Mouse (Mus musculus) stomach, embryonic 16.5 days (tissue): Measurements from ENCODE around the gene Zfp524. TPM values are rescaled to one million over a fixed set of nuclear protein-coding genes. Genes with fewer than 3 reads are reported as not detected.
A peak's percentile ranks its signal among the peaks of the same experiment; 100 is the strongest.

ENCODE experiments used
- ATAC-seq: fragments of 200-750 bp; cut with Nextera tagmentation; 2 replicates; pipeline ENCODE4 v1.8.0; 2017; ENCODE audit warnings: moderate number of reproducible peaks, moderate TSS enrichment; ENCODE audit not compliant: insufficient read depth, low FRiP score
- H3K27ac ChIP-seq: fragments of 300-500 bp; sonication (generic); 2 replicates; pipeline ENCODE4 v1.5.1; 2014; ENCODE audit warnings: low read length
- H3K27me3 ChIP-seq: fragments of 300-500 bp; sonication (generic); 2 replicates; pipeline ENCODE4 v1.6.1; 2014; ENCODE audit warnings: low read length, control low read depth, mixed read lengths; ENCODE audit not compliant: control insufficient read depth, insufficient read depth
- H3K36me3 ChIP-seq: fragments of 300-500 bp; sonication (generic); 2 replicates; pipeline ENCODE4 v1.6.1; 2014; ENCODE audit warnings: low read length; ENCODE audit not compliant: control insufficient read depth, insufficient read depth
- H3K4me1 ChIP-seq: fragments of 300-500 bp; sonication (generic); 2 replicates; pipeline ENCODE4 v1.6.1; 2014; ENCODE audit warnings: low read length, control low read depth, mixed read lengths; ENCODE audit not compliant: control insufficient read depth, insufficient read depth
- H3K4me2 ChIP-seq: fragments of 300-500 bp; sonication (generic); 2 replicates; pipeline ENCODE4 v1.6.1; 2014; ENCODE audit warnings: low read depth, low read length, mixed read lengths
- H3K4me3 ChIP-seq: fragments of 300-500 bp; sonication (generic); replicated peaks from 2 replicates; pipeline ENCODE4 v1.5.1; 2014; ENCODE audit warnings: mild to moderate bottlenecking, low read length
- H3K9ac ChIP-seq: fragments of 300-500 bp; sonication (generic); 2 replicates; pipeline ENCODE4 v1.6.1; 2014; ENCODE audit warnings: low read length
- H3K9me3 ChIP-seq: fragments of 300-500 bp; sonication (generic); replicated peaks from 2 replicates; pipeline ENCODE4 v1.6.1; 2016; ENCODE audit warnings: low read length, control low read depth; ENCODE audit not compliant: control insufficient read depth
- WGBS: fragments of 180-500 bp; shearing (Covaris S2); extraction: QIAGEN DNeasy Blood & Tissue Kit; methylation state at CpG from one replicate; pipeline ENCODE4 v1.1.7; 2014; 5-methylcytosine and 5-hydroxymethylcytosine counted together
- polyA plus RNA-seq: library from polyadenylated mRNA; unstranded; fragments of >200 nt; fragmentation: Nextera tagmentation; extraction: Ambion mirVana; gene quantifications from 2 replicates; pipeline ENCODE4 v1.2.1, GENCODE M21; 2015

The Zfp524 gene
- polyA plus RNA-seq, 1 experiment from 2014 or later = 17.2 TPM

- Histone ChIP-seq H3K4me1 (peaks cover 20% of the 10 kb centered on the region), H3K4me3 (peak overlapping the region; percentile 84), H3K9me3 (no peaks in the 10 kb centered on the region), H3K4me2 (peak overlapping the region; percentile 85), H3K36me3 (peaks cover 6% of the 10 kb centered on the region; the same call in 1 of the 2 replicates), H3K27me3 (no peaks in the 10 kb centered on the region), H3K9ac (peak overlapping the region; percentile 97), H3K27ac (peak overlapping the region; percentile 91)
- 0% methylated on average over 15 of the region's 15 CpGs for WGBS
- no peak for ATAC-seq
Observed at GRCm38 (mm10) chr7:5020685-5021084, 6.5 kb downstream of the Zfp524 start.

DNA sequence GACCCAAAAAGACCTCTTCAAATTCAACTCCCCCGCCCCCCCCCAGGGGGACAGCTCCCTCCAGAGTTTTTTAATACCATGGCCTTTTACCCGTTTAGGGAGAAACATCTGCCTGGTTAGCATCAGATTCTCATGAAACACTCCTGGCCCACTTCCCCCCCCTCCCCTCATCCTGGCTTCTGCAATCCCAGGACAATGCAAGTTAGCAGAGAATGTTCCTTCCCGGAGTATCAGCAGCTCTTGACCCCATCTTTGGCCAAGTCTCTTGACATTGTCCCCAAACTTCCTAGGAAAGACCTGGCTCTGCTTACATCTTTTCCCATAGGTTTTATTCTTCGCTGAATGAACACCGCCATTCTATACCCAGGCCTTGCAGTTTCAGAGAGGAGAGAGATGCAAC is 7.0 kb downstream of the Zfp524 start:
- peak overlapping the region; percentile 84 for H3K4me3 ChIP-seq
- peaks cover 15% of the 10 kb centered on the region for H3K4me1 ChIP-seq
- ATAC-seq = no peak
- no peaks in the 10 kb centered on the region for H3K9me3 ChIP-seq
- peak overlapping the region; percentile 97 for H3K9ac ChIP-seq
- no peaks in the 10 kb centered on the region for H3K27me3 ChIP-seq
- peaks cover 6% of the 10 kb centered on the region; the same call in 1 of the 2 replicates for H3K36me3 ChIP-seq
- WGBS = 43% methylated on average over 5 of the region's 5 CpGs
- peak overlapping the region; percentile 85 for H3K4me2 ChIP-seq
- peak overlapping the region; percentile 91 for H3K27ac ChIP-seq

DNA sequence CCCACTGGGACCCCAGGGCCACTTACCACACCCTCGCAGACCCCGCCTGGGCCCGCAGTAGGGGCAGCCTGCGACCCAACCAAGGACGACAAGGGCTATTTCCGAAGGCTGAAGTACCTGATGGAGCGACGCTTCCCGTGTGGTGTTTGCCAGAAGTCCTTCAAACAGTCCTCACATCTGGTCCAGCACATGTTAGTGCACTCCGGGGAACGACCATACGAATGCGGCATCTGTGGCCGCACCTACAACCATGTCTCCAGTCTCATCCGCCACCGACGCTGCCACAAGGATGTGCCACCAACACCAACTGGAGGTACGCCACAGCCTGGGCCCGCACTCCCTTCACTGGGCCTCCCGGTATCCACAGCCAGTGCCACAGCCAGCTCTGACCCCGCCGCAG is 15.3 kb downstream of the Zfp524 start:
- Histone ChIP-seq H3K27me3 (no peaks in the 10 kb centered on the region), H3K4me1 (no peaks in the 10 kb centered on the region), H3K9me3 (peaks cover 38% of the 10 kb centered on the region), H3K4me3 (no peak overlapping the region), H3K36me3 (peaks cover 69% of the 10 kb centered on the region), H3K4me2 (no peak overlapping the region), H3K27ac (no peak overlapping the region), H3K9ac (no peak overlapping the region)
- 95% methylated on average over 22 of the region's 22 CpGs for WGBS
- no peak for ATAC-seq

DNA sequence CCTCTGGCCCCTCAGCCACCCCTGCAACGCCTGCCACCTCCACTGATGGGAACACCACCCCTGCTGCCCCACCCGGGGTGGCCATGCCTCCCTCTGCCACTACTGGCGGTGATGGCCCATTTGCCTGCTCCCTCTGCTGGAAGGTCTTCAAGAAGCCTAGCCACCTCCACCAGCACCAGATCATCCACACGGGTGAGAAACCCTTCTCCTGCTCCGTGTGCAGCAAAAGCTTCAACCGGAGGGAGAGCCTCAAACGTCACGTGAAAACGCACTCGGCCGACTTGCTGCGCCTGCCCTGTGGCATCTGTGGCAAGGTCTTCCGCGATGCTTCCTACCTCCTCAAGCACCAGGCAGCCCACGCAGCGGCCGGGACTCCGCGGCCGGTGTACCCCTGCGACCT is 15.7 kb downstream of the Zfp524 start:
- Histone ChIP-seq H3K9ac (no peak overlapping the region), H3K27me3 (no peaks in the 10 kb centered on the region), H3K4me2 (no peak overlapping the region), H3K36me3 (peaks cover 73% of the 10 kb centered on the region), H3K4me3 (no peak overlapping the region), H3K9me3 (peaks cover 38% of the 10 kb centered on the region), H3K4me1 (no peaks in the 10 kb centered on the region), H3K27ac (no peak overlapping the region)
- no peak for ATAC-seq
- WGBS = 93% methylated on average over 21 of the region's 21 CpGs

DNA sequence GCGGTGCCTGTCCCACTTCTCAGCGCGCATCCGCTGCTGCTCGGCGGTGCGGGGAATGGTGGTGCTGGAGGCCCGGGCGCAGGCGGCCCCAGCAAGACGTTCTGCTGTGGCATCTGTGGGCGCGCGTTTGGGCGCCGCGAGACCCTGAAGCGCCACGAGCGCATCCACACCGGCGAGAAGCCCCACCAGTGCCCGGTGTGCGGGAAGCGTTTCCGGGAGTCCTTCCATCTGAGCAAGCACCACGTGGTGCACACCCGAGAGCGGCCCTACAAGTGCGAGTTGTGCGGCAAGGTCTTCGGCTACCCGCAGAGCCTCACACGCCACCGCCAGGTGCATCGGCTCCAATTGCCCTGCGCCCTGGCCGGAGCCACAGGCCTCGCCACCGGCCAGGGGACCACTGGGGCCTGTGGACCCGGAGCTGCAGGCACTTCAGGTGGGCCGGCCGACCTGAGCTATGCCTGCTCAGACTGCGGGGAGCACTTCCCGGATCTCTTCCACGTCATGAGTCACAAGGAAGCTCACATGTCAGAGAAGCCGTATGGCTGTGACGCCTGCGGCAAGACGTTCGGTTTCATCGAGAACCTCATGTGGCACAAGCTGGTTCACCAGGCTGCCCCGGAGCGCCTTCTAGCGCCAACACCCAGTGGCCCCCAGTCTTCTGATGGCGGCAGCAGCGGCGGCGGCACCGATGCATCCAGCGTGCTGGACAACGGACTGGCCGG is 16.5 kb downstream of the Zfp524 start:
- Histone ChIP-seq H3K4me3 (no peak overlapping the region), H3K4me1 (no peaks in the 10 kb centered on the region), H3K36me3 (peaks cover 80% of the 10 kb centered on the region), H3K4me2 (no peak overlapping the region), H3K9me3 (peaks cover 38% of the 10 kb centered on the region), H3K9ac (no peak overlapping the region), H3K27ac (no peak overlapping the region), H3K27me3 (no peaks in the 10 kb centered on the region)
- WGBS = 86% methylated on average over 63 of the region's 63 CpGs
- ATAC-seq = no peak

DNA sequence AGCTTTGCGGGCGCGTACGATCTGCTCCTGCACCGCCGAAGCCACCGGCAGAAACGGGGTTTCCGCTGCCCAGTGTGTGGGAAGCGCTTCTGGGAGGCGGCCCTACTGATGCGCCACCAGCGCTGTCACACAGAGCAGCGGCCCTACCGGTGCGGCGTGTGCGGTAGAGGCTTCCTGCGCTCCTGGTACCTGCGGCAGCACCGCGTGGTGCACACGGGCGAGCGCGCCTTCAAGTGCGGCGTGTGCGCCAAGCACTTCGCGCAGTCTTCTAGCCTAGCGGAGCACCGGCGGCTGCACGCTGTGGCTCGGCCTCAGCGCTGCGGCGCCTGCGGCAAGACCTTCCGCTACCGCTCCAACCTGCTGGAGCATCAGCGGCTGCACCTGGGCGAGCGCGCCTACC is 17.3 kb downstream of the Zfp524 start:
- Histone ChIP-seq H3K36me3 (peaks cover 87% of the 10 kb centered on the region), H3K4me2 (no peak overlapping the region), H3K4me1 (no peaks in the 10 kb centered on the region), H3K9me3 (peaks cover 38% of the 10 kb centered on the region), H3K27ac (no peak overlapping the region), H3K4me3 (no peak overlapping the region), H3K9ac (no peak overlapping the region), H3K27me3 (no peaks in the 10 kb centered on the region)
- no peak for ATAC-seq
- WGBS = 85% methylated on average over 46 of the region's 46 CpGs

- 84% methylated on average over 3 of the region's 3 CpGs for WGBS
- no peaks in the 10 kb centered on the region for H3K4me1 ChIP-seq
Observed at GRCm38 (mm10) chr7:5033818-5034217, 19.6 kb downstream of the Zfp524 start, which contains the start of gene 4632433K11Rik. Gene 4632433K11Rik, plus strand, starts transcription at chr7:5034118.

GRCm38 (mm10) chr7:5035628-5036027 is 21.4 kb downstream of the Zfp524 start:
- no peak overlapping the region for H3K4me2 ChIP-seq
- H3K4me3 ChIP-seq = no peak overlapping the region
- no peak overlapping the region for H3K27ac ChIP-seq
- H3K4me1 ChIP-seq = peaks cover 7% of the 10 kb centered on the region
- peaks cover 56% of the 10 kb centered on the region for H3K36me3 ChIP-seq
- H3K27me3 ChIP-seq = no peaks in the 10 kb centered on the region
- ATAC-seq = no peak
- no peak overlapping the region for H3K9ac ChIP-seq
- H3K9me3 ChIP-seq = peaks cover 18% of the 10 kb centered on the region
- WGBS = 95% methylated on average over 17 of the region's 17 CpGs

More at GRCm38 (mm10) chr7:5033818-5034217, 19.6 kb downstream of the Zfp524 start, which contains the start of gene 4632433K11Rik:
- Histone ChIP-seq H3K4me3 (no peak within 1 kb of the TSS), H3K36me3 (peaks cover 74% of the 10 kb centered on the region), H3K27ac (no peak within 1 kb of the TSS), H3K27me3 (no peaks in the 10 kb centered on the region), H3K9me3 (peaks cover 36% of the 10 kb centered on the region), H3K9ac (no peak within 1 kb of the TSS), H3K4me2 (no peak within 1 kb of the TSS)
- no peak for ATAC-seq

- no peak overlapping the region for H3K4me3 ChIP-seq
- peaks cover 12% of the 10 kb centered on the region for H3K9me3 ChIP-seq
- no peak overlapping the region for H3K27ac ChIP-seq
- 91% methylated on average over 9 of the region's 9 CpGs for WGBS
- no peak overlapping the region for H3K9ac ChIP-seq
- H3K4me2 ChIP-seq = no peak overlapping the region
- ATAC-seq = no peak
- H3K4me1 ChIP-seq = peaks cover 7% of the 10 kb centered on the region
- H3K36me3 ChIP-seq = peaks cover 51% of the 10 kb centered on the region
- no peaks in the 10 kb centered on the region for H3K27me3 ChIP-seq
Observed at GRCm38 (mm10) chr7:5036136-5036535, 21.9 kb downstream of the Zfp524 start.
